Mouse (Mus musculus): ENCODE measurements around the gene Gusb.

Gusb gene

DNA sequence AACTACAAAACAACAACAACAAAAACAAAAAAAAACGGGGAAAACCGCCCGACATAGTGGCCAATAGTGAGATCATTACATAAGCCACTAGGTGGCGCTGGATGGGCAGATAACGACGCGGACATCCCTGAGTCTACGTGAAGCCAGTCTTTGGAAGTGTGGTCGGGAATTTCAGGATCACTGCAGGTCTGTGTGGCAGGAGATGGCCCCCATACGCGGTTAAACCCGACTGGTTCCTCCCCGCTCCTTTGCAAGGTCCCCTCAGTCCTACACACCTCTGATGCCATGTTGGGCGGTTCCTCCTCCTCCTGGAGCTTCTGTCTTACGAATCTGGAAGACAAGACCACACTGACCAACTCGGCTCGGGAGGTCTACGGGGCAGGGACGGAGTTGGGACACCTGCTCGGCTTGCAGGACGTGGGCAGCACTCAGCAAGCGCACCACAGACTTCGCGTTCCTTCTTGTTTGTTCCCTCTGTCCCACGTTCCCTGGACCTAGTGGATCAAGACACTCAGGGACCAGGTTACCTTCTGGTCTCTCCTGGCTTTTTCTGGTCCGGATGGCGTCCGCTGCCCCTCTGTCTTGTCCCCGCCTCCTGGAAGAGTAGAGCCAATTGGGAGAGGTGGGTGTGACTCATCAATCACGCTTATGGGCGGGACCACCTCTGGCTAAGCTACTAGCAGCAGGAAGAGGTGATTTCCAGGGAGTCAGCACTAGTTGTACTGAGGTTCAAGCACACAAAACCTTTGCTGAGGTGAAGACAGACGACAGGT, 21.1 kb upstream of the Gusb start:
- DNase-seq, result peak; percentile 93

DNA sequence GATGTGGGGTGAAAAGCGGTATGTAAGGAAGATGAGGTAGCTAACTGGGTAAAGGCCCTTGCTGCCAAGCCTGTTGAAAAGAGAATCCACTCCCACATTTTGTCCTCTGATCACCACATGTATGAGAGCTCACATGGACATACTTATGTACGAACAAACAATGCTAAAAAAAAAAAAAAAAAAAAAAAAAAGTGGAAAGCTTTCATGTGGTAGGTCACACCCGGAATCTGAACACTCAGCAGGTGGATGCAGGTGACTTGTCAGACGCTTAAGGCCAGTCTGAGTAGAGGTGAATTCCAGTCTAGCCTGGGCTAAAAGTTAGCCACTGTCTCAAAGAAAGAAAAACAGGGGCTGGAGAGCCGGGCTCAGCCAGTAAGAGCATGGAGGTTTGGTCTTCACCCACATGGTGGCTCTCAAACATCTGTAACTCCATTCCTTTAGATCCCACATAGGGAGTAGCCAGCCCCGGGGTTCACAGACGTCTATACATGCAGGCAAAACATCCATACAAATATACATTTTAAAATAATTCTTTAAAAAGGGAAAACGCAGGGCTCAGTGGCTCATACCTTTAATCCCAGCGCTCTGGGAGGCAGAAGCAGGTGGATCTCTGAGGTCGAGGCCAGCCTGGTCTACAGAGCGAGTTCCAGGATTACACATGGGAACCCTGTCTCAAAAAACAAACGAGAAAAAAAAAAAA, 20.4 kb upstream of the Gusb start:
- DNase-seq, result peak; percentile 12

DNA sequence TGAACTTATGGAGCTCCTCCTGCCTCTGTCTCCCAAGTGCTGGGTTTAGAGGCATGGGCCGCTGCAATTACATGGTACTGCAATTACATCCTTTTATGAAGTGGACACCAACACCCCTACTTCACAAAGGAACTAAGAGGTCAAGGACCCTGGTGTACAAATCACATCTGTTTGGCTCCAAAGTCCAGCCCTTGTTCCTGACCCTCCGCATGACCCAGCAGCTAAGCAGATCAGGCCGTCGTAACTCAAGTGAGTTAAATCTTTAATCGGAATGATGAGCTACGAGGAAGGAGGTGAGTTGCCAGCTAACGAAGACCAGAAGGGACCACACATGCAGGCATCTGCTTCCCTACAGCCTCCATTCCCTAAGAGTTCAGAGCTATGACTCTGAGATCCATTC, 19.5 kb upstream of the Gusb start:
- DNase-seq, result peak; percentile 21

DNA sequence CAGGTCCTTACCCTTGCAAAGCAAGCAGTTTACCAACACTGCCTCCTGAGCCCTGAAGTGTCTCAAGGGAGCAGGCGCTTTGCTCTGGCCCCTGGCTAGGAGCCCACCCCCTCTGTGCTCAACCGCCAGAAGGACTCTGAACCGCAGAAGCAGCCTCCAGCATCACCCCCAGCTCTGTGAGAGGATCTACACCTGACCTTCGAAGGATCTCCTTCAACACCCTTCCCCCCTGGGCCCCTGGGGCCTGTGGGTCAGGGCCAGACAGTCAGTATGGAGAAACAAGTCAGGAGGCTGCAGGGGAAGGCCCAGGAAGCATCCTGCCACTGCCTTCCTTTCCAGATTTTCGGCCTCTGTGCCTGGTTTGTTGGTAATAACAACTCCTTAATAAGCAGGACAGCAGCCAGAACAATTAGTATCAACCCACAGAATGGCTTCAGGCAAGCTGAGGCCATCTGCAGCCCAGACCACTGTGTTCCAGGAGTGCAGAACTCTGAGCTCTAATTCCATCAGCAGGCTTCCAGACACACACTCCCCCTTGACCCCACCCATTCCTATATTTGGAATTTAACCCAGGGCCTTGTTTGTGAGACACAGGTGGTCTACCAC, 18.6 kb upstream of the Gusb start:
- peak; percentile 50 for DNase-seq

DNA sequence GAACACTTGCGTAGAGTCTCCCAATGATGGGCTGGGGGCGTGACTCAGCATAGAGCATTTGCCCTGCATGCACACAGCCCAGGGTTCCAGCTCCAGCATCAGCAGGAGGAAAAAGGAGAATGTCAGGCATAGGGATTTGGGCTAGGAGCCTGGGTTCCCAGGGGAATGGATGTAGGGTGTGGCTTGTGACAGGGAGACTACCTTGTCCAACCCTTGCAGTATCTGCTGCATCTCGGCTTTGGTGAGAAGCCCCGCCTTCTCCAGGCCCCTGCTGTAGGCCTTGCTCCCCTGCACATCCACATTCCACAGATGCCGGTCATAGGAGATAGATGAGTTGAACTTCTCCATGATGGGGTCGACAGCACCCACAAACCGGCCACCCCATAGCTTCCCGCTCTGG, 16.6 kb upstream of the Gusb start:
- no peak for DNase-seq

DNA sequence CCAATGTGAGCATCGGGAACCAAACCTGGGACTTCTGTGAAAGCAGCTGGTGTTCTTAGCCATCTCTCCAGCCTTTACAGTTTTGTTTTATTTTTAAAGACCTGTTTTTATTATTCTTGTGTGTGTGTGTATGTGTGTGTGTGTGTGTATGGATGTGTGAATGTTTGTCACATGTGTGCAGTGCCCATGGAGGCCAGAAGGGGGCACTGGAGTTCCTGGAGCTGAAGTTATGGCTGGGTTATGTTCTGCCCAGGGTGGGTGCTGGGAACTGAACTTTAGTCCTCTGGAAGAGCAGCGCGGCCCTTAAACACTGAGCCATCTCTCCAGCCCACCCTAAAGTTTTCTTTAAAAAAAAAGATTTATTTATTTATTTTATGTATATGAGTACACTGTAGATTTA, 12.3 kb upstream of the Gusb start:
- DNase-seq, result no peak

DNA sequence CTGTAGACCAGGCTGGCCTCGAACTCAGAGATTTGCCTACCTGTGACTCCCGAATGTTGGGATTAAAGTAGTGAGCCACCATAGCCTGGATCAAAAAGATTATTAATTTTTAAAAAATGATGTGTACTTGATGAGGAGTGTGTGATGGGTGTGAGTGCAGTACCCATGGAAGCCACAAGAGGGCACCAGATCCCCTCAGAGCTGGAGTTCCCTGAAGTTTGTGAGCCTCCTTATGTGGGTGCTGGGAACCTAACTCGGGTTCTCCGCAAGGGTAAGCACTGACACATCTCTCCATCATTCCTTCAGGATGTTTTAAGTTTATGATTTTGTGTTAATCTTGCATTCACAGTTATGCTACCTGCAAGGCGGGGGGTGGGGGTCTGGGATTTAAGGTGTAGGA, 8.1 kb upstream of the Gusb start:
- DNase-seq, result no peak

DNA sequence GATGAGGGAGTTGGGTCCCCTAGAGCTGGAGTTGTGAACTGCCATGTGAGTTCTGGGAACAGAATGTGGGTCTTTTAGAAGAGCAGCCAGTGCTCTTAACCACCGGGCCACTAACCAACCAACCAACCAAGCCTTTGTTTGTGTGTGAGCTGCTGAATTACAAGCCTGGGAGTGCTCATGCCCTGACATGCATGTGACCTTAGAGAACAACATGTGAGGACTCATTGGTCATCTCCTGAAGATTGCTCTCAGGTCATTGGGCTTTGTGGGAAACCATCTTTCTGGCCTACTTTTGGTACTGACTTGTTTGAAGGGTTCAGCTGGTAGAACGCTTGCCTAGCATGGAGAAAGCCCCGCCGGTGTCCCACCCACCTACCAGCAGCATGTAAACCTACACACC, 6.9 kb upstream of the Gusb start:
- DNase-seq, result no peak

DNA sequence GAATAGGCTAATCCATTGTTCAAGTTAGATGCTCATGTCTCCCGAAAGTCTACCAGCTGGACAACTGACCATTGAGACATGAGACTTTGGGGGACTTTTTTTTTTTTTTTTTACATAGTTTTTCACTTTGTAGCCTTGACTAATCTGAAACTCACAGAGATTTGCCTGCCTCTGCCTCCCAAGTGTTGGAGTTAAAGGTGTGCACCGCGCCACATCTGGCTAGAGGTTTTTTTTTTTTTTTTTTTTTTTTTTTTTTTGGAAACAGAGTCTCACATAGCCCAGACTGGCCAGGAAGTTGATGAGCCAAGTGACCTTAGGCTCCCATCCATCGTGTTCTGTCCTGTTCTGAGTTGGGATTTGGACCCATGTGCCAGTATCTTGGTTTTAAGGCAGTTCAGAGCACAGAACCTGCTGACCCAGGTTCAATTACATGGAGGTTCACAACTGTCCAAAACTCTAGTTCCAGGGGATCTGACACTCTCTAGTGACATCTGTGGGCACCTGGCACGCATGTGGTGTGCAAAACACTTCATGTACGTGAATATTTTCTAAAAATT, 5.3 kb upstream of the Gusb start:
- DNase-seq, result no peak

DNA sequence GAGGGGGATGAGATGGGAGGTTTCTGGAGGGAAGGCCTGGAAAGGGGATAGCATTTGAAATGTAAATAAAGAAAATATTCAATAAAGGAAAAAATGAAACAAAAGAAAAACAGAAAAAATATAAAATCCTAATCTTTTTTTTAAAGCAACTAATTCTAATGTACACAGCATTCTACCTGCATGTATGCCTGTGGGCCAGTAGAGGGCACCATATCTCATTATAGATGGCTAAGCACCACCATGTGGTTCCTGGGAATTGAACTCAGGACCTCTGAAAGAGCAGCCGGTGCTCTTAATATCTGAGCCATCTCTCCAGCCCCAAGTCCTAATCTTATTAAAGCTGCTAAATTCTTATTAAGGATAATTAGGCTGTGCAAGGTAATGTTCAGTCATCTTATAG, 4.5 kb upstream of the Gusb start:
- no peak for DNase-seq

DNA sequence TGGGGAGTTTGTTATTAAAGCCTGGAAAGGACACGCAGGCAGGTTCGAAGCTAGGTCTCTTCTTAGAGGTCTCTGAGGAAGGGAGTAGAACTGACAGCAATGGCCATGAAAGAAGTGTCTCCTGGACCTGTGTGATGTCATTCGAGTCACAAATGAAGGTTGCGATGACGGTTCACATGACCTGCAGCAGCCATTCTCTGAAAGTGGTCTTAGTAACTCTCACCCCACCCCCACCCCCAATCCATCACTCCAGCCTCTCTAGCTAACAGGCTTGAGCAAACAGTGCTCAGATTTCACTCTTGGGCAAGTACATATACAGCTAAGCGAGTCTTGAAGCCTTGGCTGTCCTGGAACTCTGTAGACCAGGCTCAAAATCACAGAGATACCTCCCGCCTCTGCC, 380 bp upstream of the Gusb start:
- DNase-seq, result no peak

DNA sequence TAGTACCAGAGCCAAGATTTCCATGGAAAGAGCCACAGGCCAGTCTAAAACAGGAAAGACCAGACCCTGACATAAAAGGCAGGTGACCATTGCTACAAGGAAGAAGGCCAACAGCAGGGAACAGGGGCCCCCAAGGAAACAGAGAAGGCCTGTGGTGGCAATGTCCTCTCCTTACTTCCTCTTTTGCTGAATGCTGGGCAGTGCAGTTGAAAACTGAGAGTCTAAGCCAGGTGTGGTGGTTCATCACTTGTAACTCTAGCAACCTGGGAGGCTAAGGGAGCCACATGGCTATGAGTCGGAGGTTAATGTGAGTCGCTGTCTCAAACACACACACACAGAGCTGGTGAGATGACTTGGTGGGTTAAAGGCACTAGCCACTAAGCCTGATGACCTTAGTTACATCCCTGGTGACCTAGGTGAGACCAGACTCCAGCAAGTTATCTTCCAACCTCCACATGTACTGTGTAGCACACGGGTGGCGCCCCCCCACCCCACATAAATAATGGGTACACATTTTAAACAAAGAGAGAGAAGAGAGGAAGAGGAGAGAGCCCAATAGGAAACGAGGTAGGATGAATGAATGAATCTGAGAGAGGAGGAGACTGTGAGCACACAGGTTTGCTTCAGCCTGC, 1.4 kb downstream of the Gusb start:
- no peak for DNase-seq

DNA sequence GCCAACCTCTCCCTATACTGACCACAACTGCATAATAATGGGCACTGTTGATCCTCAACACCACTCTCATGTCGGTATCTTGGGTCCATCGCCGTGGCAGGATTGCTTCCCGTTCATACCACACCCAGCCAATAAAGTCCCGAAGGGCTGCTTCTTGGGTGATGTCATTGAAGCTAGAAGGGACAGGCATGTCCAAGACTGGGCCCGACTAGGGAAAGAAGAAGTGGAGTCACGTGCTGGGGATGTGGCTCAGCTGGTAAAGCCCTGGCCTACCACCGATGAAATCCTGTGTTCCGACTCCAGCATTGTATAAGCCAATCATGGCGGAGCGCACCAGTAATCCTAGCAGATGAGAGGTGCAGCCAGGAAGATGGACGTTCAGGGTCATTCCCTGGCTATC, 2.1 kb downstream of the Gusb start:
- no peak for DNase-seq

DNA sequence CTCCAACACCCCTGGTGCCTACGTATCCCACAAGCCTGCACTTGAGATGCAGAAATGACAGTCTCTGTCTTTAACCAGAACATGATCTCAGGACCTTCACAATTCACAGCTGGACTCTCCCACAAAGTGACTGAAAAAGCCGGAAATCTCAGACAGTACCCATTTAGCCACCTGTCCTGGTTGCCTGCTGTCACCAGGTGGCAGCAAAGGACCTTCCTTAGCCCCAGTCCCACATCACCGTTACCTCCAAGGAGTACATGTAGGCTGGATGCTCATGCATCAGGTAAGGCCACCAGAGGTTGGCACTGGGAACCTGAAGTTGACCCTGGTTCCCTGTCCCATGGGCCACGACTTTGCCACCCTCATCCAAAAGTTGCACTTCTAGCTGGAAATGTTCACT, 3.8 kb downstream of the Gusb start:
- DNase-seq, result peak; percentile 77

DNA sequence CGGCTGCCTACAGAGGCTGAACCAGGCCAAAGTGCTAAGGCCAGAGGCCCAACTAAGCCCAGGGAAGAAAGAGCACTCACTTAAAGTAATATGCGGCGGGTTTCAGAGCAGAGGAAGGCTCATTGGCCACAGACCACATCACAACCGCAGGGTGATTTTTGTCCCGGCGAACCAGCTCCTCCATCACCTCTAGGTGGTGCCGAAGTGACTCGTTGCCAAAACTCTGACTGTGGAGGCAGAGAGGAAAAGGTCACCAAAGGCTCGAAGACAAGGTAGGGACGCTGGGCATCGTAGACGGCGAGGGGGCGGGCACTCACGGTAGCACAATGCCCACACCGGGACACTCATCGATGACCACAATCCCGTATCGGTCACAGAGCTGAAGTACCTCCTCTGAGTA, 5.1 kb downstream of the Gusb start:
- no peak for DNase-seq

DNA sequence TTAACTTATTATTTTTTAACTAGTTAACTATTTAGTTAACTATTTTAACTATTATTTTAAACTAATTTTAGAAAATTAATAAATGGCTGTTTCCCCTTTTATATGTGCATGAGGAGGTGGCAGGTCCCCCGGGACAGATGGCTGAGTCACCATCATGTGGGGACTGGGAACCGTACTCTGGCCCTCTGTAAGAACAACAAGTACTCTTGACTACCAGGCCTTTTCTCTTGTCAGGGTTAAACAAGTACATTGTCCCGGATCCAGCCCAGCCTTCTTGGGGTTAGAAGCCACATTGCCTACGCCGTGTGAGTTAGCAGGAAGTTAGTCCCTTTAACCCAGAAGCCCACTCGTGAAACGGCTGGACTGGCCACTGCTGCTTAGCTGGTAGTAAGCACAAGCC, 7.9 kb downstream of the Gusb start:
- DNase-seq, result no peak

DNA sequence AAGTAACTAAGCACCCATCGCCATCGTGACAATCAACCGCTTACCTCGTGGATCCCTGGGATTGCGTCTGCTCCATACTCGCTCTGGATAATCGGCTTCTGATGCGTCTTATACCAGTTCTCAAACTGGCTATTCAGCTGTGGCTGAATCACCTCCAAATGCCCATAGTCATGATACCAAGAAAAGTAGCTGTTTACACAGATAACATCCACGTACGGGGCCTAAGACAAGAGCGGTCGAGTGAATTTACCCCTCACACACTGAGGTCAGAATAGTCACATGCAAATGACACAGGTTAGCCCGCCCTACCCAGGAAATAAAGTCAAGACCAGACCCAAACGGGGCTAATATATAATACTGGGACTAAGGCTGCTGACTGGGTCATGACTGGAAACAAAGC, 9.5 kb downstream of the Gusb start:
- no peak for DNase-seq

DNA sequence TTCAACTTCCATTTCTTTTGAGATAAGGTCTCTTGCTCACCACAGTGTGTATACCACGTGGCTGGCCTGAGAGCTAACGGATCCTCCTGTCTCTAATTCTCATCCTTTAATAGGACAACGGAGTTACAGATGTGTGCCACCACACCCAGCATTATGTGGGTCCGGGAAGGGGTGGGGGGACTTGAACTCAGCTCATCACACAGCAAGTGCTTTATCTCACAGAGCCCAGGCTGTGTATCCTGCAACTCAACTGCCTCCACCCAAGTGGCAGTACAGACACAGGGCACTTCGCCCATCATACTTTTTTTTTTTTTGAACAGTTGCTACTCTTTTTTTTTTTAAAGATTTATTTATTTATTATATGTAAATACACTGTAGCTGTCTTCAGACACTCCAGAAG, 11.0 kb downstream of the Gusb start:
- DNase-seq, result no peak

DNA sequence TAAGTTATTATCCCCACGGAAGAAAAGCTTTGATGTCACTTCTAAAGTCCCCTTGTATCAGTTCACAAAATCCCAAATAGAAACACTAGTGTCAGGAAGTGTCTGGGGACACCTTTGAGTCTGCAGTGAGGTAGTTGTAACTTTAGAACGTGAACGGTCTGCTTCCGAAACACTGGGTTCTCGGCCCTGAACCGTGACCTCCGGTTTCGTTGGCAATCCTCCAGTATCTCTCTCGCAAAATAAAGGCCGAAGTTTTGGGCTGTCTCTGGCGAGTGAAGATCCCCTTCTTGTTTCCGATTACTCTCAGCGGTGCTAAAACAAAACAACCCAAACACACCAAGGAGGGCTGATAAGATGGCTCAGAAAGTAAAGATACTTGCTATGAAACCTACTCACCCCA, 13.5 kb downstream of the Gusb start:
- no peak for DNase-seq

DNA sequence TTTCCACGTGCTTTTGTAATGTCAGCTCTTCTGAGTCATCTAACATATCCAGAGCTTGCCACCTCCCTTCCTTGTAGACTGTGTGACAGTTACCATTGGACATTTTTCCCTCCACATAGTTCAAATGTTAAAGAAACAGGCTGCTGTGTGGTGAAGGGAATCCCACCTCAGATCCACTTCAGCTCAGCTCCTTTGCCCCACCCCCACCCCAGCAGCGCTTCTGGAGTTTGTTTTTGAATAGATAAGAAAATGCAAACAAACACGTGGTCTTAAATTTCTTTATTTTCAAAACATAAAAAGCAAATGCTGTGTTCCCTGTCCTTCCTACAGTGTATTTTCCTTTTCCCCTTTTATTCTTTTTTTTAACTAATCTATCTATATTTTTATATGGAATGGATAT, 22.6 kb downstream of the Gusb start:
- no peak for DNase-seq

DNA sequence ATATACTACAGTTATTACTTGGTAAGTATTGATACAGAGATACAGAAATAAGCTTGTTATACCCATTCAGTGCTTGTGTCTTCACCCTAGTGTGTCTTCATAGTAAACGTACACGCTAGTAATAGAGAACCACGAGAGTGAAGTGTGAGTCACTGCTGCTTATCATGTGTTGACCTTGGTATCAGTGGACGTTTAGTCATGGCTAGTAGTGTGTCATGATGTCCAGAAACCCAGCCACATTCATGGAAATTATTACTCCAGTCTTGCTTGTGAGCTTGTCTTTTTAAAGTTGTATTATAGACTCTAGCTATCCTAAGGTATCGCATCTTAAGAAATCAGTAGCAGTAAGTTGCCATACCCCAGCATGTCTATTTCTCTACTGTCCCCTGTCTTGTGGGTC, 24.2 kb downstream of the Gusb start:
- no peak for DNase-seq

DNA sequence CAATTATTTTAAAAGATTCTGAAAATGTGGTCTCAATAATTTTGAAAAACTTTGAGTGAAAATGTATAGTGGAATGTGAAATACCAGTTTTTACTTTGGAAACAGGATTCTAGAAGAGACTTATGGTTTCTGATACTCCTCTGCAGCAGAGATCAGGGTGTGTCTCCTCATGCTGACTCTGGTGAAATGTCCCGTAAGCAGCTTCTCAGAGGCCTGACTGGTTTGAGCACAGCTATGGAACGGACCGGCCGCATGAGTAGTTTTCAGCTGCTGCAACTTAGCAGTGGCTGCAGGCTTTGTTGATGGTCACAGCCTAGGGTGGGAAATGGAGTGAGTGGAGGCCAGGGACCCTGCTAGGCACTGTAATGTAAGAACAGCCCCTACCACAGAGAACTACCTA, 25.1 kb downstream of the Gusb start:
- DNase-seq, result no peak

DNA sequence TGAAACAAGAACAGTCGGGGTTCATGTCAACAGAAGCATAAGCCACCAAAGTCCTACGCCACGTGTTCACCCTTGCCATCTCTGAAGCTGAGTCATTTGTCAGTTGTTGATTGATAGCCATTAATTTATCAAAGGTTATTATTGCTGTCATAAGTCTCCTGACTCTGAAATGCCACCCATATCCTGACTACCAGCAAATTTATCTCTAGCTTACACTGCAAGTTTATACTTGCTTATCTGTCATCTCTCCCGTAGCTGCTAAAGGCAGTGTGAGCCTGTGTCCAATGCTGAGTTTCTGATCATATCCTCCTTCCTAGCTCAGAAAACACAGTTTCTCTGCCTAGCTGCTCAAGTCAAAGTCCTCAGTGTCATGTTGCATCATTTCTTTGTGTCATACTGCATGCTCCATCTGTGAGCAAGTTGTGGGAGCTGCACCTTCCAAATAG, 28.0 kb downstream of the Gusb start:
- DNase-seq, result no peak

DNA sequence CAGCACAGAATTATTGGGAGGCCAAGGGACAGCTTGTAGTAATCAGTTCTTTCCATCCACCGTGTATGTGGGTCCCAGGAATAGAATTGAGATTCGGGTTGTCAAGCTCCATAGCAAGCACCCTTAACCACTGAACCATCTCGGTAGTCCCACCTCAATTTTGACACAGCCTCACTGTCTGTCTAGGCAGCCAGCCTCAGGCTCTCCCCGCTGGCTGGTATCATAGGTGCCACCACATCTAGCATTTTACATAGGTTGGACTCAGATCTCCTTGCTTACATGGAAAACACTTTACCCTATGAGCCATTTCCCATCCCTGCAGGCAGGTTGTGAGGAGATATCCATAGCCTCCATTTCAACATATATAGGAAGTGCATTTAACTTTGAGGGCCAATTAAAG, 28.5 kb downstream of the Gusb start:
- no peak for DNase-seq

All from kidney, postnatal 10 days (tissue).